Mouse (Mus musculus) myocyte (in vitro differentiated cells): Measurements from ENCODE around the gene Gm1043.

Experiments
- POLR2A ChIP-seq: IDR thresholded peaks from one replicate; pipeline ENCODE4 v1.6.1; 2011; ENCODE audit warnings: low read depth, mild to moderate bottlenecking, control low read depth, moderate library complexity; ENCODE audit not compliant: insufficient read length
- POLR2AphosphoS2 ChIP-seq: IDR thresholded peaks from one replicate; pipeline ENCODE4 v1.6.1; 2011; ENCODE audit warnings: low read depth, control low read depth; ENCODE audit not compliant: insufficient read length
- TCF12 ChIP-seq: IDR thresholded peaks from one replicate; pipeline ENCODE4 v1.6.1; 2011; ENCODE audit warnings: mild to moderate bottlenecking, control low read depth; ENCODE audit not compliant: poor library complexity, insufficient read depth, severe bottlenecking
- TCF3 ChIP-seq: IDR thresholded peaks from one replicate; pipeline ENCODE4 v1.6.1; 2011; ENCODE audit warnings: low read depth, control low read depth; ENCODE audit not compliant: insufficient read length

DNA sequence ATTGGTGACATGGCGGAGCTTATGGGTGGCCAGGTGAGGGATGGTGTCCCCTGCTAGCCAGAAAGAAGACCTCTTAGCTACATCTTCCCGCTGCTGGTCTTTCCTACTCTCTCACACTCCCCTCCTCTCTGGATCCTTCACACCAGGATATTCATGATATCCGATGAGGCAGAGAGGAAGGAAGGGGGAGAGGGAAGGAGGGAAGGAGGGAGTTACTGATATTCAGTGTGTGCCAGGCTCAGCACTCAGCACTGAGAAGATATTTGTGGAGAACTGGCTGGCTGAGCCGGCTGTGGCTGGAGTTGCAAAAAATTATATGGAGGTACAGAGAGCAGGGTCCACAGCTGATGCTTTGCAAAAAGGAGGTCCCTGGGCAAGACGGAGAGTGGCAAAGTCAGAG lies 15.6 kb downstream of the Gm1043 start:
- TF ChIP-seq POLR2A (no peak), TCF12 (no peak), POLR2AphosphoS2 (no peak), TCF3 (no peak)
